Mouse (Mus musculus) stomach, postnatal 0 days (tissue): Measurements from ENCODE around the gene Afp.

Experiments used
- CTCF ChIP-seq: IDR thresholded peaks from 2 replicates; pipeline ENCODE4 v1.5.1; 2016; ENCODE audit warnings: antibody characterized with exemption, low read depth, mild to moderate bottlenecking, moderate library complexity
- EP300 ChIP-seq: optimal IDR thresholded peaks from 2 replicates; pipeline ENCODE3; 2016; ENCODE audit warnings: antibody characterized with exemption

DNA sequence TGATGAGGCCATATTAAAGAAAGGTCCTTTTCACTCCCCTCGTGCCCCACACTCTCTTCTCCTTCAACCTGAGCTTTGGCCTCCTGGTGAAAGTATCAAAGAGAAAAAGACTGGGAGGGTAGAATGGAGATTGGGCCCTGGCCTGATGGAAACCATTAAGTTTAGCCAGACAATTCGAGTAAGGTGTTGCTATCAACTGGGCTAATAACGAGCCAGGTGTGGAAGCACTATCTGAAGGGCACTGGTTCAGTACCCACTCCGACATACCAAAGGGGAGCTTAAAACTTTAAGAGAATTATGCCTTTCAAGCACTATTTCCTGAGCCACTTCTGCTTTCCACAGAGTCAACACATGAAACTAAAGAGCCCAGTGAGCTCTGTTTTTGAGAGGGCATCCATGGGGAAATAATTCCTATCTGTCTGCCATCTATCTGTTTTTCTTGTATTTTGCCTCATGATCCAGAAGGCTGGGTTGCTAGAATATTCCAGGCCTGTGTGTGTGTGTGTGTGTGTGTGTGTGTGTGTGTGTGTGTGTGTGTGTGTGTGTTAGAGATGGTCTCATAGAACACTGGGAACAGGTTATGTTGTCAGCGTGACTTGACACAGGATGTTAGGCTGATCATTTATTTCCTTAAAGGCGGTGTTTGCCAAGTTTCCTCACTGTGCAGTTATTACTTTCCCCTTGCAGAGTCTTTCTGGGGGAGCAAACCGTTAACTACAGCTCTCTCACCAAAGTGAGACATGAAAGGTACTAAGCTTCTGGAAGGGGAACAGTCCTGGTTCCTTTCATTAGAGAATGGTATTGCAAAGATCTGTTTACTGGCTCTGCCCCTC lies 13.0 kb upstream of the Afp start:
- TF ChIP-seq EP300 (no peak), CTCF (no peak)
